Mouse (Mus musculus): ENCODE measurements around the gene Gm17428. TPM values are rescaled to one million over a fixed set of nuclear protein-coding genes. Genes with fewer than 3 reads are reported as not detected.
"Not testable (repeated sequence)": the region's sequence is repeated elsewhere in the genome, so short reads cannot be mapped to it uniquely, and the experiment has no call there.

The Gm17428 gene
- polyA plus RNA-seq, 1 experiment from 2014 or later, result not detected

GRCm38 (mm10) chr14:54978664-54979063 is 1.9 kb downstream of the Gm17428 start:
- Histone ChIP-seq H3K9ac (replicated peaks; ENCODE audit: low read length) (no peak overlapping the region), H3K4me3 (ENCODE audit: low read depth, low read length) (no peak overlapping the region), H3K4me2 (ENCODE audit: low read depth, low read length) (no peak overlapping the region), H3K4me1 (ENCODE audit: control insufficient read depth, insufficient read depth, low read length) (no peaks in the 10 kb centered on the region), H3K36me3 (replicated peaks; ENCODE audit: control insufficient read depth, insufficient read depth, low read depth, low read length) (no peaks in the 10 kb centered on the region), H3K27me3 (ENCODE audit: control insufficient read depth, insufficient read depth, low read length) (no peaks in the 10 kb centered on the region), H3K9me3 (replicated peaks; ENCODE audit: control insufficient read depth, low read length) (no peaks in the 10 kb centered on the region), H3K27ac (replicated peaks; ENCODE audit: low read depth, low read length) (no peak overlapping the region)
- DNase-seq (ENCODE audit: low spot score) (no peak), ATAC-seq (replicated peaks; ENCODE audit: insufficient number of reproducible peaks, low FRiP score, low TSS enrichment, low read depth) (no peak)
- 84% methylated on average over 8 of the region's 8 CpGs for WGBS

GRCm38 (mm10) chr14:54981934-54982333 is 5.2 kb downstream of the Gm17428 start:
- Histone ChIP-seq H3K4me2 (ENCODE audit: low read depth, low read length) (no peak overlapping the region), H3K27ac (replicated peaks; ENCODE audit: low read depth, low read length) (no peak overlapping the region), H3K9me3 (replicated peaks; ENCODE audit: control insufficient read depth, low read length) (no peaks in the 10 kb centered on the region), H3K4me3 (ENCODE audit: low read depth, low read length) (no peak overlapping the region), H3K27me3 (ENCODE audit: control insufficient read depth, insufficient read depth, low read length) (no peaks in the 10 kb centered on the region), H3K36me3 (replicated peaks; ENCODE audit: control insufficient read depth, insufficient read depth, low read depth, low read length) (no peaks in the 10 kb centered on the region), H3K4me1 (ENCODE audit: control insufficient read depth, insufficient read depth, low read length) (no peaks in the 10 kb centered on the region), H3K9ac (replicated peaks; ENCODE audit: low read length) (no peak overlapping the region)
- DNase-seq (ENCODE audit: low spot score), result no peak
- WGBS, result 95% methylated on average over 7 of the region's 7 CpGs
- no peak for ATAC-seq (replicated peaks; ENCODE audit: insufficient number of reproducible peaks, low FRiP score, low TSS enrichment, low read depth)

- not testable (repeated sequence) for H3K27ac ChIP-seq (replicated peaks; ENCODE audit: low read depth, low read length); H3K9ac ChIP-seq (replicated peaks; ENCODE audit: low read length); H3K4me1 ChIP-seq (ENCODE audit: control insufficient read depth, insufficient read depth, low read length); H3K36me3 ChIP-seq (replicated peaks; ENCODE audit: control insufficient read depth, insufficient read depth, low read depth, low read length); H3K27me3 ChIP-seq (ENCODE audit: control insufficient read depth, insufficient read depth, low read length); H3K9me3 ChIP-seq (replicated peaks; ENCODE audit: control insufficient read depth, low read length); H3K4me2 ChIP-seq (ENCODE audit: low read depth, low read length); H3K4me3 ChIP-seq (ENCODE audit: low read depth, low read length); ATAC-seq (replicated peaks; ENCODE audit: insufficient number of reproducible peaks, low FRiP score, low TSS enrichment, low read depth); DNase-seq (ENCODE audit: low spot score)
- 95% methylated on average over 9 of the region's 9 CpGs for WGBS
These were observed 11.7 kb downstream of the Gm17428 start for GRCm38 (mm10) chr14:54988350-54988874.

GRCm38 (mm10) chr14:54988882-54989281 is 12.1 kb downstream of the Gm17428 start:
- Histone ChIP-seq H3K27me3 (ENCODE audit: control insufficient read depth, insufficient read depth, low read length) (no peaks in the 10 kb centered on the region), H3K27ac (replicated peaks; ENCODE audit: low read depth, low read length) (no peak overlapping the region), H3K9me3 (replicated peaks; ENCODE audit: control insufficient read depth, low read length) (no peaks in the 10 kb centered on the region), H3K36me3 (replicated peaks; ENCODE audit: control insufficient read depth, insufficient read depth, low read depth, low read length) (no peaks in the 10 kb centered on the region), H3K4me1 (ENCODE audit: control insufficient read depth, insufficient read depth, low read length) (no peaks in the 10 kb centered on the region), H3K4me2 (ENCODE audit: low read depth, low read length) (no peak overlapping the region), H3K9ac (replicated peaks; ENCODE audit: low read length) (no peak overlapping the region), H3K4me3 (ENCODE audit: low read depth, low read length) (no peak overlapping the region)
- DNase-seq (ENCODE audit: low spot score) (no peak), ATAC-seq (replicated peaks; ENCODE audit: insufficient number of reproducible peaks, low FRiP score, low TSS enrichment, low read depth) (no peak)
- WGBS, result 88% methylated on average over 13 of the region's 13 CpGs

- H3K9me3 ChIP-seq (replicated peaks; ENCODE audit: control insufficient read depth, low read length), result no peaks in the 10 kb centered on the region
- H3K27me3 ChIP-seq (ENCODE audit: control insufficient read depth, insufficient read depth, low read length), result no peaks in the 10 kb centered on the region
- H3K36me3 ChIP-seq (replicated peaks; ENCODE audit: control insufficient read depth, insufficient read depth, low read depth, low read length), result no peaks in the 10 kb centered on the region
- DNase-seq (ENCODE audit: low spot score), result no peak
- no peak for ATAC-seq (replicated peaks; ENCODE audit: insufficient number of reproducible peaks, low FRiP score, low TSS enrichment, low read depth)
- no peak overlapping the region for H3K4me3 ChIP-seq (ENCODE audit: low read depth, low read length)
- H3K4me2 ChIP-seq (ENCODE audit: low read depth, low read length), result no peak overlapping the region
- no peak overlapping the region for H3K9ac ChIP-seq (replicated peaks; ENCODE audit: low read length)
- H3K27ac ChIP-seq (replicated peaks; ENCODE audit: low read depth, low read length), result no peak overlapping the region
- H3K4me1 ChIP-seq (ENCODE audit: control insufficient read depth, insufficient read depth, low read length), result peaks cover 3% of the 10 kb centered on the region
- 90% methylated on average over 8 of the region's 8 CpGs for WGBS
These were observed 13.2 kb downstream of the Gm17428 start for GRCm38 (mm10) chr14:54989886-54990441.

- WGBS, result 86% methylated on average over 10 of the region's 10 CpGs
- H3K9ac ChIP-seq (replicated peaks; ENCODE audit: low read length), result no peak overlapping the region
- no peaks in the 10 kb centered on the region for H3K36me3 ChIP-seq (replicated peaks; ENCODE audit: control insufficient read depth, insufficient read depth, low read depth, low read length)
- peaks cover 3% of the 10 kb centered on the region for H3K4me1 ChIP-seq (ENCODE audit: control insufficient read depth, insufficient read depth, low read length)
- DNase-seq (ENCODE audit: low spot score), result no peak
- no peaks in the 10 kb centered on the region for H3K9me3 ChIP-seq (replicated peaks; ENCODE audit: control insufficient read depth, low read length)
- H3K4me2 ChIP-seq (ENCODE audit: low read depth, low read length), result no peak overlapping the region
- no peak for ATAC-seq (replicated peaks; ENCODE audit: insufficient number of reproducible peaks, low FRiP score, low TSS enrichment, low read depth)
- no peak overlapping the region for H3K4me3 ChIP-seq (ENCODE audit: low read depth, low read length)
- H3K27me3 ChIP-seq (ENCODE audit: control insufficient read depth, insufficient read depth, low read length), result no peaks in the 10 kb centered on the region
- no peak overlapping the region for H3K27ac ChIP-seq (replicated peaks; ENCODE audit: low read depth, low read length)
These were observed 15.5 kb downstream of the Gm17428 start for GRCm38 (mm10) chr14:54992196-54992595.

GRCm38 (mm10) chr14:54993636-54994035 is 16.9 kb downstream of the Gm17428 start:
- WGBS, result 63% methylated on average over 10 of the region's 10 CpGs
- Histone ChIP-seq H3K9me3 (replicated peaks; ENCODE audit: control insufficient read depth, low read length) (no peaks in the 10 kb centered on the region), H3K27ac (replicated peaks; ENCODE audit: low read depth, low read length) (no peak overlapping the region), H3K4me2 (ENCODE audit: low read depth, low read length) (no peak overlapping the region), H3K36me3 (replicated peaks; ENCODE audit: control insufficient read depth, insufficient read depth, low read depth, low read length) (no peaks in the 10 kb centered on the region), H3K4me3 (ENCODE audit: low read depth, low read length) (no peak overlapping the region), H3K4me1 (ENCODE audit: control insufficient read depth, insufficient read depth, low read length) (peaks cover 3% of the 10 kb centered on the region), H3K9ac (replicated peaks; ENCODE audit: low read length) (no peak overlapping the region), H3K27me3 (ENCODE audit: control insufficient read depth, insufficient read depth, low read length) (no peaks in the 10 kb centered on the region)
- DNase-seq (ENCODE audit: low spot score) (no peak), ATAC-seq (replicated peaks; ENCODE audit: insufficient number of reproducible peaks, low FRiP score, low TSS enrichment, low read depth) (no peak)

GRCm38 (mm10) chr14:54994136-54994868 is 17.6 kb downstream of the Gm17428 start, which contains the start of gene Myh7:
TSS of gene Myh7 (minus strand) at chr14:54994626.
- no peak within 1 kb of the TSS for H3K4me2 ChIP-seq (ENCODE audit: low read depth, low read length)
- H3K27me3 ChIP-seq (ENCODE audit: control insufficient read depth, insufficient read depth, low read length), result no peaks in the 10 kb centered on the region
- H3K4me3 ChIP-seq (ENCODE audit: low read depth, low read length), result no peak within 1 kb of the TSS
- no peaks in the 10 kb centered on the region for H3K9me3 ChIP-seq (replicated peaks; ENCODE audit: control insufficient read depth, low read length)
- peak within 1 kb of the TSS; percentile 22; the same call in 1 of the 2 replicates for H3K9ac ChIP-seq (replicated peaks; ENCODE audit: low read length)
- DNase-seq (ENCODE audit: low spot score) (no peak), ATAC-seq (replicated peaks; ENCODE audit: insufficient number of reproducible peaks, low FRiP score, low TSS enrichment, low read depth) (no peak)
- H3K4me1 ChIP-seq (ENCODE audit: control insufficient read depth, insufficient read depth, low read length), result peaks cover 3% of the 10 kb centered on the region
- WGBS, result 52% methylated on average over 11 of the region's 11 CpGs
- peak within 1 kb of the TSS; percentile 41; the same call in 1 of the 2 replicates for H3K27ac ChIP-seq (replicated peaks; ENCODE audit: low read depth, low read length)
- no peaks in the 10 kb centered on the region for H3K36me3 ChIP-seq (replicated peaks; ENCODE audit: control insufficient read depth, insufficient read depth, low read depth, low read length)

All from embryonic facial prominence, embryonic 11.5 days (tissue).